Mouse (Mus musculus) cerebellum, adult (tissue): ENCODE measurements around the gene Vmn2r5.
"Not testable (repeated sequence)": the region's sequence is repeated elsewhere in the genome, so short reads cannot be mapped to it uniquely, and the experiment has no call there.

Experiments used
- ATAC-seq: cut with Nextera tagmentation; 2 replicates; pipeline ENCODE4 v1.9.2; 2017; ENCODE audit warnings: mild to moderate bottlenecking, moderate library complexity, mixed read lengths; ENCODE audit not compliant: insufficient number of reproducible peaks, low FRiP score, low TSS enrichment

Vmn2r5 gene

GRCm38 (mm10) chr3:64509742-64510141 lies at the start of gene Vmn2r5:
Gene Vmn2r5, minus strand, starts transcription at chr3:64509842.
- ATAC-seq, result not testable (repeated sequence)

- not testable (repeated sequence) for ATAC-seq
Measured at GRCm38 (mm10) chr3:64523585-64523984, 13.9 kb upstream of the Vmn2r5 start.
